Mouse (Mus musculus) hindbrain, embryonic 14.5 days (tissue): Measurements from ENCODE around the gene Matn3. TPM values are rescaled to one million over a fixed set of nuclear protein-coding genes. Genes with fewer than 3 reads are reported as not detected.

Source experiments
- ATAC-seq: fragments of 200-750 bp; cut with Nextera tagmentation; 2 replicates; pipeline ENCODE4 v1.8.0; 2017; ENCODE audit warnings: moderate number of reproducible peaks, mild to moderate bottlenecking, moderate TSS enrichment, moderate library complexity; ENCODE audit not compliant: low FRiP score
- DNase-seq: peaks from one replicate; pipeline ENCODE4 v3.0.0-alpha.2; 2015; ENCODE audit warnings: low spot score
- H3K27ac ChIP-seq: fragments of 300-500 bp; sonication (generic); 2 replicates; pipeline ENCODE4 v1.5.1; 2014; ENCODE audit warnings: mild to moderate bottlenecking, moderate library complexity
- H3K27me3 ChIP-seq: fragments of 300-500 bp; sonication (generic); 2 replicates; pipeline ENCODE4 v1.6.1; 2014; ENCODE audit warnings: mild to moderate bottlenecking, low read length, mixed read lengths; ENCODE audit not compliant: control insufficient read depth, insufficient read depth
- H3K36me3 ChIP-seq: fragments of 300-500 bp; sonication (generic); replicated peaks from 2 replicates; pipeline ENCODE4 v1.6.1; 2014; ENCODE audit not compliant: control insufficient read depth, insufficient read depth
- H3K4me1 ChIP-seq: fragments of 300-500 bp; sonication (generic); replicated peaks from 2 replicates; pipeline ENCODE4 v1.6.1; 2014; ENCODE audit warnings: antibody characterized with exemption, low read length, mixed read lengths; ENCODE audit not compliant: control insufficient read depth, insufficient read depth
- H3K4me2 ChIP-seq: fragments of 300-500 bp; sonication (generic); replicated peaks from 2 replicates; pipeline ENCODE4 v1.6.1; 2014; ENCODE audit warnings: mild to moderate bottlenecking, moderate library complexity
- H3K4me3 ChIP-seq: fragments of 300-500 bp; sonication (generic); replicated peaks from 2 replicates; pipeline ENCODE4 v1.5.1; 2014; ENCODE audit warnings: mild to moderate bottlenecking, low read length
- H3K9ac ChIP-seq: fragments of 300-500 bp; sonication (generic); 2 replicates; pipeline ENCODE4 v1.6.1; 2014
- H3K9me3 ChIP-seq: fragments of 300-500 bp; sonication (generic); 2 replicates; pipeline ENCODE4 v1.6.1; 2016; ENCODE audit warnings: low read length; ENCODE audit not compliant: control insufficient read depth
- WGBS: fragments of 180-500 bp; shearing (Covaris S2); extraction: QIAGEN DNeasy Blood & Tissue Kit; methylation state at CpG from one replicate; pipeline ENCODE4 v1.1.7; 2014; 5-methylcytosine and 5-hydroxymethylcytosine counted together
- polyA plus RNA-seq: library from polyadenylated mRNA; unstranded; fragments of >200 nt; fragmentation: Nextera tagmentation; extraction: Ambion mirVana; gene quantifications from 2 replicates; pipeline ENCODE4 v1.2.1, GENCODE M21; 2014

The Matn3 gene
- polyA plus RNA-seq, 1 experiment from 2014 or later, result 0.15 TPM

- DNase-seq, result no peak
- Histone ChIP-seq H3K9me3 (no peaks in the 10 kb centered on the region), H3K4me1 (no peaks in the 10 kb centered on the region), H3K4me3 (no peak overlapping the region), H3K27me3 (no peaks in the 10 kb centered on the region), H3K36me3 (no peaks in the 10 kb centered on the region), H3K27ac (no peak overlapping the region), H3K9ac (no peak overlapping the region), H3K4me2 (no peak overlapping the region)
- ATAC-seq, result no peak
- WGBS, result 39% methylated on average over 9 of the region's 9 CpGs
These were observed 6.4 kb downstream of the Matn3 start for GRCm38 (mm10) chr12:8954161-8954561.

- Histone ChIP-seq H3K4me3 (no peak overlapping the region), H3K27ac (no peak overlapping the region), H3K4me2 (no peak overlapping the region), H3K4me1 (0 out of 2 replicates have a peak, but pooled peaks cover 3% of the 10 kb centered on the region), H3K36me3 (no peaks in the 10 kb centered on the region), H3K27me3 (no peaks in the 10 kb centered on the region), H3K9ac (no peak overlapping the region), H3K9me3 (no peaks in the 10 kb centered on the region)
- no peak for DNase-seq
- WGBS, result 40% methylated on average over 9 of the region's 9 CpGs
- ATAC-seq, result peak; percentile 27; the same call in 1 of the 2 replicates
These were observed 14.0 kb downstream of the Matn3 start for GRCm38 (mm10) chr12:8961607-8962316.

- no peak overlapping the region for H3K4me2 ChIP-seq
- no peak overlapping the region for H3K4me3 ChIP-seq
- 50% methylated on average over 9 of the region's 9 CpGs for WGBS
- no peaks in the 10 kb centered on the region for H3K27me3 ChIP-seq
- H3K9me3 ChIP-seq, result no peaks in the 10 kb centered on the region
- no peaks in the 10 kb centered on the region for H3K36me3 ChIP-seq
- H3K9ac ChIP-seq, result no peak overlapping the region
- DNase-seq (no peak), ATAC-seq (no peak)
- H3K4me1 ChIP-seq, result peaks cover 11% of the 10 kb centered on the region
- no peak overlapping the region for H3K27ac ChIP-seq
These were observed 22.1 kb downstream of the Matn3 start for GRCm38 (mm10) chr12:8969828-8970227.

- 1% methylated on average over 45 of the region's 45 CpGs for WGBS
- H3K9me3 ChIP-seq, result no peaks in the 10 kb centered on the region
- ATAC-seq (peak; percentile 99), DNase-seq (peak; percentile 92)
- H3K4me1 ChIP-seq, result peaks cover 15% of the 10 kb centered on the region
- H3K27ac ChIP-seq, result peak within 1 kb of the TSS; percentile 85
- peaks cover 5% of the 10 kb centered on the region; the same call in 1 of the 2 replicates for H3K36me3 ChIP-seq
- peak within 1 kb of the TSS; percentile 83 for H3K4me2 ChIP-seq
- H3K27me3 ChIP-seq, result no peaks in the 10 kb centered on the region
- H3K4me3 ChIP-seq, result peak within 1 kb of the TSS; percentile 79
- H3K9ac ChIP-seq, result peak within 1 kb of the TSS; percentile 75
These were observed 26.2 kb downstream of the Matn3 start, which contains the start of gene Wdr35 for GRCm38 (mm10) chr12:8973820-8974465. Gene Wdr35, plus strand, starts transcription at chr12:8973892.

GRCm38 (mm10) chr12:8975076-8975475, 27.3 kb downstream of the Matn3 start:
- Histone ChIP-seq H3K9ac (no peak overlapping the region), H3K4me1 (peaks cover 15% of the 10 kb centered on the region), H3K4me2 (peak overlapping the region; percentile 83), H3K36me3 (peaks cover 16% of the 10 kb centered on the region), H3K4me3 (peak overlapping the region; percentile 79; the same call in 1 of the 2 replicates), H3K9me3 (no peaks in the 10 kb centered on the region), H3K27ac (no peak overlapping the region), H3K27me3 (no peaks in the 10 kb centered on the region)
- 98% methylated on average over 3 of the region's 3 CpGs for WGBS
- ATAC-seq (no peak), DNase-seq (no peak)

- Histone ChIP-seq H3K27me3 (no peaks in the 10 kb centered on the region), H3K36me3 (peaks cover 30% of the 10 kb centered on the region), H3K27ac (no peak overlapping the region), H3K9ac (no peak overlapping the region), H3K9me3 (no peaks in the 10 kb centered on the region), H3K4me1 (no peaks in the 10 kb centered on the region), H3K4me2 (no peak overlapping the region), H3K4me3 (no peak overlapping the region)
- WGBS, result 80% methylated on average over 8 of the region's 8 CpGs
- DNase-seq (no peak), ATAC-seq (no peak)
These were observed 45.5 kb downstream of the Matn3 start for GRCm38 (mm10) chr12:8993231-8993630.

- Histone ChIP-seq H3K4me2 (no peak overlapping the region), H3K9ac (no peak overlapping the region), H3K4me3 (no peak overlapping the region), H3K36me3 (peaks cover 24% of the 10 kb centered on the region), H3K4me1 (no peaks in the 10 kb centered on the region), H3K9me3 (no peaks in the 10 kb centered on the region), H3K27ac (no peak overlapping the region), H3K27me3 (no peaks in the 10 kb centered on the region)
- no peak for DNase-seq
- WGBS, result 93% methylated on average over 4 of the region's 4 CpGs
- ATAC-seq, result no peak
These were observed 50.6 kb downstream of the Matn3 start for GRCm38 (mm10) chr12:8998318-8998717.

GRCm38 (mm10) chr12:9002038-9002648, 54.4 kb downstream of the Matn3 start:
- no peaks in the 10 kb centered on the region for H3K4me1 ChIP-seq
- 0 out of 2 replicates have a peak, but pooled peaks have one; percentile 40 for ATAC-seq
- WGBS, result 7% methylated on average over 5 of the region's 5 CpGs
- H3K9me3 ChIP-seq, result no peaks in the 10 kb centered on the region
- H3K4me2 ChIP-seq, result no peak overlapping the region
- no peak overlapping the region for H3K27ac ChIP-seq
- H3K36me3 ChIP-seq, result peaks cover 11% of the 10 kb centered on the region
- no peak overlapping the region for H3K9ac ChIP-seq
- DNase-seq, result peak; percentile 89
- H3K4me3 ChIP-seq, result no peak overlapping the region
- H3K27me3 ChIP-seq, result no peaks in the 10 kb centered on the region

- no peak for DNase-seq
- WGBS, result 65% methylated on average over 4 of the region's 4 CpGs
- ATAC-seq, result no peak
These were observed 59.4 kb downstream of the Matn3 start for GRCm38 (mm10) chr12:9007146-9007545.

More at GRCm38 (mm10) chr12:9007146-9007545, 59.4 kb downstream of the Matn3 start:
- Histone ChIP-seq H3K9me3 (no peaks in the 10 kb centered on the region), H3K4me2 (no peak overlapping the region), H3K27me3 (no peaks in the 10 kb centered on the region), H3K4me1 (no peaks in the 10 kb centered on the region), H3K4me3 (no peak overlapping the region), H3K36me3 (peaks cover 22% of the 10 kb centered on the region), H3K9ac (no peak overlapping the region), H3K27ac (no peak overlapping the region)
